Mouse (Mus musculus) MEL (cell line): ENCODE results near the gene Celsr2. TPM values are rescaled to one million over a fixed set of nuclear protein-coding genes. Genes with fewer than 3 reads are reported as not detected.

Experiments used
- DNase-seq: peaks from one replicate; pipeline ENCODE4 v3.0.0; 2011; ENCODE audit warnings: low read depth, low spot score
- H3K27ac ChIP-seq: 2 replicates; pipeline ENCODE4 v1.5.1; 2012; ENCODE audit warnings: low read depth, mild to moderate bottlenecking, control low read depth, low read length, moderate library complexity; ENCODE audit not compliant: control insufficient read depth
- H3K27me3 ChIP-seq, 2 experiments: fragments of 150-350 bp in 1 of 2; sonication (generic) in 1 of 2; 2 replicates each; pipeline ENCODE4 v1.6.1; 2012; ENCODE audit warnings: low read length in 2 of 2, mild to moderate bottlenecking in 2 of 2, improper control_type of control experiment in 1 of 2, moderate library complexity in 1 of 2; ENCODE audit not compliant: insufficient read depth in 2 of 2, control insufficient read depth in 1 of 2
- H3K36me3 ChIP-seq, 2 experiments: 2 replicates each; pipeline ENCODE4 v1.6.1; 2012 to 2014; ENCODE audit warnings: low read length in 2 of 2, improper control_type of control experiment in 1 of 2, inconsistent platforms in 1 of 2, mild to moderate bottlenecking in 1 of 2; ENCODE audit not compliant: insufficient read depth in 2 of 2, control insufficient read depth in 1 of 2
- H3K4me1 ChIP-seq, 2 experiments: fragments of 150-350 bp in 1 of 2; sonication (generic) in 1 of 2; 2 replicates each; pipeline ENCODE4 v1.6.1; 2012; ENCODE audit warnings: low read length in 2 of 2, improper control_type of control experiment in 1 of 2, mild to moderate bottlenecking in 1 of 2; ENCODE audit not compliant: insufficient read depth in 2 of 2, control insufficient read depth in 1 of 2
- H3K4me3 ChIP-seq, 2 experiments: fragments of 150-350 bp in 1 of 2; sonication (generic) in 1 of 2; 2 replicates each; pipeline ENCODE4 v1.5.1; 2012; ENCODE audit warnings: low read depth in 2 of 2, low read length in 2 of 2, mild to moderate bottlenecking in 2 of 2, moderate library complexity in 2 of 2, control low read depth in 1 of 2, improper control_type of control experiment in 1 of 2; ENCODE audit not compliant: control insufficient read depth in 1 of 2, insufficient read depth in 1 of 2
- H3K79me2 ChIP-seq: 2 replicates; pipeline ENCODE4 v1.6.1; 2012; ENCODE audit warnings: mild to moderate bottlenecking, low read length, moderate library complexity; ENCODE audit not compliant: control insufficient read depth, poor library complexity, insufficient read depth
- H3K9ac ChIP-seq: 2 replicates; pipeline ENCODE4 v1.6.1; 2012; ENCODE audit warnings: low read depth, mild to moderate bottlenecking, control low read depth, low read length, moderate library complexity; ENCODE audit not compliant: control insufficient read depth, poor library complexity, severe bottlenecking
- H3K9me3 ChIP-seq: fragments of 150-350 bp; sonication (generic); replicated peaks from 2 replicates; pipeline ENCODE4 v1.6.1; 2012; ENCODE audit warnings: mild to moderate bottlenecking, low read length, improper control_type of control experiment, moderate library complexity; ENCODE audit not compliant: insufficient read depth
- BHLHE40 ChIP-seq: IDR thresholded peaks from 2 replicates; pipeline ENCODE4 v1.6.1; 2012; ENCODE audit warnings: low read depth, mild to moderate bottlenecking, inconsistent platforms, low read length, improper control_type of control experiment, borderline replicate concordance
- CTCF ChIP-seq, 3 experiments: IDR thresholded peaks in 2 of 3; conservative IDR thresholded peaks in 1 of 3; 2 replicates each; pipeline ENCODE4 v1.5.1; 2011 to 2012; ENCODE audit warnings: low read length in 3 of 3, low read depth in 2 of 3, mild to moderate bottlenecking in 2 of 3, improper control_type of control experiment in 1 of 3, inconsistent platforms in 1 of 3, mixed read lengths in 1 of 3, moderate library complexity in 1 of 3; ENCODE audit not compliant: control insufficient read depth in 1 of 3, insufficient read depth in 1 of 3, poor library complexity in 1 of 3, severe bottlenecking in 1 of 3
- ELF1 ChIP-seq: IDR thresholded peaks from 2 replicates; pipeline ENCODE4 v1.6.1; 2014; ENCODE audit warnings: low read depth, mild to moderate bottlenecking, inconsistent platforms, low read length, improper control_type of control experiment, moderate library complexity
- EP300 ChIP-seq, 2 experiments: IDR thresholded peaks; 2 replicates each; pipeline ENCODE4 v1.6.1; 2011; ENCODE audit warnings: improper control_type of control experiment in 2 of 2, low read length in 2 of 2, low read depth in 1 of 2, mild to moderate bottlenecking in 1 of 2
- GATA1 ChIP-seq: IDR thresholded peaks from 2 replicates; pipeline ENCODE4 v1.6.1; 2011; ENCODE audit warnings: low read depth, low read length, improper control_type of control experiment
- JUND ChIP-seq: IDR thresholded peaks from 2 replicates; pipeline ENCODE4 v1.6.1; 2011; ENCODE audit warnings: low read depth, mild to moderate bottlenecking, improper control_type of control experiment, low read length
- KAT2A ChIP-seq: conservative IDR thresholded peaks from 2 replicates; pipeline ENCODE4 v1.6.1; 2012; ENCODE audit warnings: low read depth, low read length, improper control_type of control experiment, inconsistent platforms
- MAFK ChIP-seq: IDR thresholded peaks from 2 replicates; pipeline ENCODE4 v1.6.1; 2011; ENCODE audit warnings: low read depth, mild to moderate bottlenecking, low read length, improper control_type of control experiment, borderline replicate concordance
- MEF2A ChIP-seq: IDR thresholded peaks from 2 replicates; pipeline ENCODE4 v1.6.1; 2014; ENCODE audit warnings: low read depth, mild to moderate bottlenecking, inconsistent platforms, low read length, improper control_type of control experiment; ENCODE audit not compliant: poor library complexity, insufficient replicate concordance, severe bottlenecking; ENCODE audit errors: extremely low read depth
- MXI1 ChIP-seq: IDR thresholded peaks from 2 replicates; pipeline ENCODE4 v1.6.1; 2011; ENCODE audit warnings: mild to moderate bottlenecking, low read depth, low read length, improper control_type of control experiment
- MYB ChIP-seq: IDR thresholded peaks from 2 replicates; pipeline ENCODE4 v1.6.1; 2011; ENCODE audit warnings: mild to moderate bottlenecking, low read depth, low read length, improper control_type of control experiment
- NRF1 ChIP-seq: IDR thresholded peaks from 2 replicates; pipeline ENCODE4 v1.6.1; 2014; ENCODE audit warnings: low read depth, mild to moderate bottlenecking, inconsistent platforms, low read length, improper control_type of control experiment, moderate library complexity; ENCODE audit not compliant: poor library complexity, insufficient read depth, severe bottlenecking
- RAD21 ChIP-seq: IDR thresholded peaks from 2 replicates; pipeline ENCODE4 v1.6.1; 2011; ENCODE audit warnings: mild to moderate bottlenecking, low read depth, low read length, improper control_type of control experiment
- RCOR1 ChIP-seq: IDR thresholded peaks from 2 replicates; pipeline ENCODE4 v1.6.1; 2012; ENCODE audit warnings: low read depth, mild to moderate bottlenecking, inconsistent platforms, low read length, improper control_type of control experiment
- SIN3A ChIP-seq: IDR thresholded peaks from 2 replicates; pipeline ENCODE4 v1.6.1; 2012; ENCODE audit warnings: low read length, improper control_type of control experiment, inconsistent platforms
- SMC3 ChIP-seq: IDR thresholded peaks from 2 replicates; pipeline ENCODE4 v1.6.1; 2011; ENCODE audit warnings: low read depth, low read length, improper control_type of control experiment
- TCF12 ChIP-seq: IDR thresholded peaks from 2 replicates; pipeline ENCODE4 v1.6.1; 2014; ENCODE audit warnings: low read depth, mild to moderate bottlenecking, inconsistent platforms, low read length, improper control_type of control experiment, moderate library complexity
- UBTF ChIP-seq: IDR thresholded peaks from 2 replicates; pipeline ENCODE4 v1.6.1; 2012; ENCODE audit warnings: low read depth, mild to moderate bottlenecking, inconsistent platforms, low read length, improper control_type of control experiment, moderate library complexity, borderline replicate concordance; ENCODE audit not compliant: insufficient read depth
- USF2 ChIP-seq, 2 experiments: IDR thresholded peaks; 2 replicates each; pipeline ENCODE4 v1.6.1; 2011 to 2012; ENCODE audit warnings: improper control_type of control experiment in 2 of 2, low read length in 2 of 2, borderline replicate concordance in 1 of 2, inconsistent platforms in 1 of 2, low read depth in 1 of 2, mild to moderate bottlenecking in 1 of 2; ENCODE audit not compliant: insufficient read depth in 1 of 2
- ZC3H11A ChIP-seq: IDR thresholded peaks from 2 replicates; pipeline ENCODE4 v1.6.1; 2012; ENCODE audit warnings: low read depth, mild to moderate bottlenecking, inconsistent platforms, low read length, improper control_type of control experiment
- ZNF384 ChIP-seq: IDR thresholded peaks from 2 replicates; pipeline ENCODE4 v1.6.1; 2012; ENCODE audit warnings: low read depth, mild to moderate bottlenecking, inconsistent platforms, low read length, improper control_type of control experiment
- polyA plus RNA-seq, 2 experiments: library from polyadenylated mRNA; stranded (reverse) in 1 of 2; unstranded in 1 of 2; fragments of >175 nt in 1 of 2; fragments of >200 nt in 1 of 2; gene quantifications; 2 replicates each; pipeline versions ENCODE4 v1.2.1 to v1.2.4; 2012; ENCODE audit warnings: low replicate concordance in 2 of 2, low read depth in 1 of 2; ENCODE audit not compliant: insufficient read length in 2 of 2, insufficient read depth in 1 of 2, missing spikeins in 1 of 2
- total RNA-seq: library from RNA; depleted of rRNA; stranded (reverse); fragments of 300-350 nt; gene quantifications from 2 replicates; pipeline ENCODE4 v1.2.3, GENCODE M21; 2012

The Celsr2 gene
- total and polyA plus RNA-seq, 3 experiments: 0.04 TPM; not detected in 2

- Histone ChIP-seq H3K27me3 (no peaks in the 10 kb centered on the region), H3K4me3 (no peak overlapping the region), H3K36me3 (no peaks in the 10 kb centered on the region; a peak in 2 of 4 replicates), H3K27ac (no peak overlapping the region), H3K9ac (no peak overlapping the region), H3K9me3 (no peaks in the 10 kb centered on the region), H3K79me2 (no peaks in the 10 kb centered on the region), H3K4me1 (peaks cover 0 to 2% of the 10 kb centered on the region in 2 experiments; a peak in 1 of 4 replicates)
- TF ChIP-seq BHLHE40: no peak
- no peak for TF ChIP-seq MEF2A
- TF ChIP-seq ZC3H11A: no peak
- no peak for TF ChIP-seq TCF12
- TF ChIP-seq KAT2A: no peak
- no peak for TF ChIP-seq MAFK
- TF ChIP-seq UBTF: no peak
- no peak for TF ChIP-seq SMC3
- TF ChIP-seq NRF1: no peak
- no peak for TF ChIP-seq RCOR1
- no peak for TF ChIP-seq SIN3A
- no peak for TF ChIP-seq JUND
- no peak for TF ChIP-seq EP300 (IDR thresholded peaks at IDR 0.05; ENCODE audit: low read depth in 1 of 2, low read length in 2 of 2)
- TF ChIP-seq ELF1: no peak
- TF ChIP-seq MYB: no peak
- TF ChIP-seq GATA1: no peak
- TF ChIP-seq MXI1: no peak
- TF ChIP-seq ZNF384: no peak
- no peak for DNase-seq
Measured at GRCm38 (mm10) chr3:108355245-108355644, 60.1 kb downstream of the Celsr2 start.

DNA sequence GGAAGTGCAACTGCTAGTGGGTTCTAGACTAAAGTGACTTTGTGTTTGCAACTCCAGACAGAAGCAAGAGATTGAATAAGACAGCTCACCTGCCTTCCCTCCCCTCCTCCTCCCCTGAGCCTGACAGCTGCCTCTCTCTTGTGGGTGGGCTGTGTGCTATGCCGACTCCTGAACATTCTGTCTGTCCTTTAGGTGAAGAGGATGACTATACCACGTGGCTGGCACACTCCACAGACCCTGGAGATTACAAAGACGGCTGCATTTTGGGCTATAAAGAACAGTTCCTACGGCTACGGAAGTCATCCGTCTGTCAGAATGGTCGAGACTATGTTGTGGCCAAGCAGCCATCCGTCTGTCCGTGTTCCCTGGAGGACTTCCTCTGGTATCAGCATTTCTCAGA, 67.0 kb downstream of the Celsr2 start:
- no peak overlapping the region for H3K9ac ChIP-seq
- no peaks in the 10 kb centered on the region for H3K27me3 ChIP-seq
- no peak overlapping the region for H3K4me3 ChIP-seq
- no peaks in the 10 kb centered on the region for H3K9me3 ChIP-seq
- peaks cover 0 to 3% of the 10 kb centered on the region in 2 experiments; a peak in 2 of 4 replicates for H3K36me3 ChIP-seq
- DNase-seq: no peak
- no peaks in the 10 kb centered on the region for H3K79me2 ChIP-seq
- no peak overlapping the region for H3K27ac ChIP-seq
- no peak for TF ChIP-seq USF2 (IDR thresholded peaks at IDR 0.05; ENCODE audit: borderline replicate concordance in 1 of 2, insufficient read depth in 1 of 2, low read depth in 1 of 2, low read length in 2 of 2)
- TF ChIP-seq CTCF (IDR thresholded peaks at IDR 0.05 in 2 of 3, conservative IDR thresholded peaks at IDR 0.05 in 1 of 3; ENCODE audit: control insufficient read depth in 1 of 3, insufficient read depth in 1 of 3, low read depth in 2 of 3, low read length in 3 of 3, poor library complexity in 1 of 3, severe bottlenecking in 1 of 3): no peak
- TF ChIP-seq ELF1: no peak
- no peak for TF ChIP-seq RAD21
- no peak for TF ChIP-seq MXI1
- peaks cover 2 to 3% of the 10 kb centered on the region in 2 experiments; a peak in 2 of 4 replicates for H3K4me1 ChIP-seq
